Mouse (Mus musculus): Measurements from ENCODE around the gene Hnrnpul2.
"Not testable (repeated sequence)": the region's sequence is repeated elsewhere in the genome, so short reads cannot be mapped to it uniquely, and the experiment has no call there.

The Hnrnpul2 gene

GRCm38 (mm10) chr19:8818801-8819595 lies 812 bp upstream of the Hnrnpul2 start, which contains the start of gene Ttc9c:
Ttc9c (minus strand) TSS chr19:8819333.
- peak; percentile 94 for DNase-seq

- DNase-seq = no peak
Measured at GRCm38 (mm10) chr19:8820424-8820956, 680 bp downstream of the Hnrnpul2 start.

- no peak for DNase-seq
Measured at GRCm38 (mm10) chr19:8821146-8821545, 1.3 kb downstream of the Hnrnpul2 start.

- peak; percentile 63 for DNase-seq
Measured at GRCm38 (mm10) chr19:8822696-8823095, 2.9 kb downstream of the Hnrnpul2 start.

GRCm38 (mm10) chr19:8829660-8830059 lies 9.8 kb downstream of the Hnrnpul2 start, which contains the start of gene AC129217.1:
AC129217.1 (plus strand) TSS chr19:8829773.
- no peak for DNase-seq

- DNase-seq = no peak
Measured at GRCm38 (mm10) chr19:8830664-8831063, 10.9 kb downstream of the Hnrnpul2 start.

GRCm38 (mm10) chr19:8831262-8831661 lies 11.5 kb downstream of the Hnrnpul2 start:
- DNase-seq = no peak

GRCm38 (mm10) chr19:8832971-8833370 lies 13.2 kb downstream of the Hnrnpul2 start:
- no peak for DNase-seq

GRCm38 (mm10) chr19:8836327-8836726 lies 16.5 kb downstream of the Hnrnpul2 start:
- not testable (repeated sequence) for DNase-seq

GRCm38 (mm10) chr19:8837251-8837791 lies 17.5 kb downstream of the Hnrnpul2 start, which contains the start of gene Bscl2:
Bscl2 (plus strand) TSS chr19:8837467.
- DNase-seq = peak; percentile 86

- DNase-seq = peak; percentile 66
Measured at GRCm38 (mm10) chr19:8838041-8838730, 18.4 kb downstream of the Hnrnpul2 start.

- DNase-seq = peak; percentile 87
Measured at GRCm38 (mm10) chr19:8839103-8839907, 19.5 kb downstream of the Hnrnpul2 start, which contains the start of gene Gng3. Gng3 (minus strand) TSS chr19:8839194.

- DNase-seq = peak; percentile 81
Measured at GRCm38 (mm10) chr19:8839908-8840791, 20.3 kb downstream of the Hnrnpul2 start.

- DNase-seq = peak; percentile 48
Measured at GRCm38 (mm10) chr19:8841012-8841411, 21.2 kb downstream of the Hnrnpul2 start.

- no peak for DNase-seq
Measured at GRCm38 (mm10) chr19:8842961-8843360, 23.2 kb downstream of the Hnrnpul2 start.

GRCm38 (mm10) chr19:8844371-8845129 lies 24.7 kb downstream of the Hnrnpul2 start:
- peak; percentile 78 for DNase-seq

- no peak for DNase-seq
Measured at GRCm38 (mm10) chr19:8848356-8848755, 28.5 kb downstream of the Hnrnpul2 start.

- no peak for DNase-seq
Measured at GRCm38 (mm10) chr19:8850402-8850901, 30.6 kb downstream of the Hnrnpul2 start, which contains the start of gene Lrrn4cl. Lrrn4cl (plus strand) TSS chr19:8850768.

GRCm38 (mm10) chr19:8851639-8852038 lies 31.8 kb downstream of the Hnrnpul2 start:
- no peak for DNase-seq

All from cerebellum, adult 8-10 months (tissue).